Mouse (Mus musculus) kidney, adult 18-20 months (tissue): Measurements from ENCODE around the gene Olfr901.
"Not testable (repeated sequence)": the region's sequence is repeated elsewhere in the genome, so short reads cannot be mapped to it uniquely, and the experiment has no call there.

ENCODE experiments used
- DNase-seq: peaks from one replicate; pipeline ENCODE4 v3.0.0; 2021

Olfr901 gene

GRCm38 (mm10) chr9:38429155-38429554 lies at the start of gene Olfr901:
Olfr901 (plus strand) TSS chr9:38429455.
- no peak for DNase-seq

- no peak for DNase-seq
Measured at GRCm38 (mm10) chr9:38401398-38401797, 27.9 kb upstream of the Olfr901 start, which contains the start of gene Olfr147. Olfr147 (plus strand) TSS chr9:38401698.

GRCm38 (mm10) chr9:38407502-38407901 lies 21.8 kb upstream of the Olfr901 start:
- DNase-seq: not testable (repeated sequence)

GRCm38 (mm10) chr9:38413502-38413901 lies 15.8 kb upstream of the Olfr901 start:
- not testable (repeated sequence) for DNase-seq

GRCm38 (mm10) chr9:38423801-38424200 lies 5.5 kb upstream of the Olfr901 start:
- no peak for DNase-seq

- no peak for DNase-seq
Measured at GRCm38 (mm10) chr9:38427026-38427425, 2.2 kb upstream of the Olfr901 start.

GRCm38 (mm10) chr9:38447352-38447751 lies 18.1 kb downstream of the Olfr901 start, which contains the start of gene Olfr902:
Olfr902 (plus strand) TSS chr9:38447652.
- DNase-seq: no peak

GRCm38 (mm10) chr9:38462844-38463243 lies 33.6 kb downstream of the Olfr901 start, which contains the start of gene Olfr904:
Olfr904 (plus strand) TSS chr9:38463144.
- DNase-seq: no peak

- no peak for DNase-seq
Measured at GRCm38 (mm10) chr9:38470807-38471206, 41.6 kb downstream of the Olfr901 start, which contains the start of gene Olfr905. Olfr905 (plus strand) TSS chr9:38471107.
